Mouse (Mus musculus): ENCODE data around the gene Nqo1. TPM values are rescaled to one million over a fixed set of nuclear protein-coding genes. Genes with fewer than 3 reads are reported as not detected.

Gene Nqo1
- polyA plus RNA-seq (2016; fragmentation: Nextera tagmentation; extraction: Ambion mirVana): 4.8 and 5.6 TPM in 2 replicates

GRCm38 (mm10) chr8:107403038-107403781 is at the start of gene Nqo1:
Gene Nqo1 (minus strand): TSS chr8:107403206.
- Histone ChIP-seq H3K36me3 (peaks cover 6% of the 10 kb centered on the region; the same call in 1 of the 2 replicates), H3K27me3 (replicated peaks) (no peaks in the 10 kb centered on the region), H3K4me1 (replicated peaks) (peaks cover 5% of the 10 kb centered on the region; the same call in 1 of the 2 replicates), H3K4me2 (peak within 1 kb of the TSS; percentile 68), H3K4me3 (peak within 1 kb of the TSS; percentile 41), H3K9ac (no peak within 1 kb of the TSS), H3K27ac (ENCODE audit: poor library complexity, severe bottlenecking) (peak within 1 kb of the TSS; percentile 49; the same call in 1 of the 2 replicates), H3K9me3 (replicated peaks) (no peaks in the 10 kb centered on the region)
- ATAC-seq (ENCODE audit: insufficient number of reproducible peaks, low FRiP score): peak; percentile 96
- WGBS: 13% methylated on average over 22 of the region's 22 CpGs

- H3K36me3 ChIP-seq: peaks cover 10% of the 10 kb centered on the region
- 82% methylated on average over 13 of the region's 13 CpGs for WGBS
- ATAC-seq (ENCODE audit: insufficient number of reproducible peaks, low FRiP score): no peak
Observed at GRCm38 (mm10) chr8:107451414-107452066, 48.5 kb upstream of the Nqo1 start.

GRCm38 (mm10) chr8:107449655-107450054 is 46.6 kb upstream of the Nqo1 start:
- Histone ChIP-seq H3K4me1 (replicated peaks) (peaks cover 11% of the 10 kb centered on the region), H3K9ac (no peak overlapping the region), H3K27me3 (replicated peaks) (no peaks in the 10 kb centered on the region), H3K27ac (ENCODE audit: poor library complexity, severe bottlenecking) (no peak overlapping the region), H3K9me3 (replicated peaks) (no peaks in the 10 kb centered on the region), H3K36me3 (peaks cover 10% of the 10 kb centered on the region), H3K4me2 (no peak overlapping the region), H3K4me3 (no peak overlapping the region)
- no peak for ATAC-seq (ENCODE audit: insufficient number of reproducible peaks, low FRiP score)
- WGBS: 77% methylated on average over 6 of the region's 6 CpGs

More at GRCm38 (mm10) chr8:107451414-107452066, 48.5 kb upstream of the Nqo1 start:
- Histone ChIP-seq H3K4me3 (no peak overlapping the region), H3K4me1 (replicated peaks) (peaks cover 11% of the 10 kb centered on the region), H3K27me3 (replicated peaks) (no peaks in the 10 kb centered on the region), H3K27ac (ENCODE audit: poor library complexity, severe bottlenecking) (no peak overlapping the region), H3K9me3 (replicated peaks) (no peaks in the 10 kb centered on the region), H3K9ac (no peak overlapping the region), H3K4me2 (no peak overlapping the region)

GRCm38 (mm10) chr8:107449130-107449529 is 46.1 kb upstream of the Nqo1 start:
- Histone ChIP-seq H3K9ac (no peak overlapping the region), H3K36me3 (peaks cover 10% of the 10 kb centered on the region), H3K4me3 (no peak overlapping the region), H3K4me2 (no peak overlapping the region), H3K4me1 (replicated peaks) (peaks cover 11% of the 10 kb centered on the region), H3K27ac (ENCODE audit: poor library complexity, severe bottlenecking) (no peak overlapping the region), H3K9me3 (replicated peaks) (no peaks in the 10 kb centered on the region), H3K27me3 (replicated peaks) (no peaks in the 10 kb centered on the region)
- no peak for ATAC-seq (ENCODE audit: insufficient number of reproducible peaks, low FRiP score)
- WGBS: 59% methylated on average over 8 of the region's 8 CpGs

GRCm38 (mm10) chr8:107448382-107448889 is 45.4 kb upstream of the Nqo1 start:
- Histone ChIP-seq H3K4me2 (no peak overlapping the region), H3K9ac (no peak overlapping the region), H3K27me3 (replicated peaks) (no peaks in the 10 kb centered on the region), H3K9me3 (replicated peaks) (no peaks in the 10 kb centered on the region), H3K27ac (ENCODE audit: poor library complexity, severe bottlenecking) (no peak overlapping the region), H3K36me3 (peaks cover 4% of the 10 kb centered on the region), H3K4me1 (replicated peaks) (peaks cover 11% of the 10 kb centered on the region), H3K4me3 (no peak overlapping the region)
- no peak for ATAC-seq (ENCODE audit: insufficient number of reproducible peaks, low FRiP score)
- 82% methylated on average over 4 of the region's 4 CpGs for WGBS

GRCm38 (mm10) chr8:107447713-107448112 is 44.7 kb upstream of the Nqo1 start:
- H3K27me3 ChIP-seq (replicated peaks): no peaks in the 10 kb centered on the region
- no peaks in the 10 kb centered on the region for H3K9me3 ChIP-seq (replicated peaks)
- no peak overlapping the region for H3K9ac ChIP-seq
- H3K4me3 ChIP-seq: no peak overlapping the region
- H3K27ac ChIP-seq (ENCODE audit: poor library complexity, severe bottlenecking): no peak overlapping the region
- H3K36me3 ChIP-seq: no peaks in the 10 kb centered on the region
- ATAC-seq (ENCODE audit: insufficient number of reproducible peaks, low FRiP score): no peak
- H3K4me1 ChIP-seq (replicated peaks): peaks cover 11% of the 10 kb centered on the region
- H3K4me2 ChIP-seq: no peak overlapping the region

- H3K4me2 ChIP-seq: no peak overlapping the region
- H3K27me3 ChIP-seq (replicated peaks): no peaks in the 10 kb centered on the region
- peaks cover 11% of the 10 kb centered on the region for H3K4me1 ChIP-seq (replicated peaks)
- H3K9me3 ChIP-seq (replicated peaks): no peaks in the 10 kb centered on the region
- 74% methylated on average over 3 of the region's 3 CpGs for WGBS
- no peak overlapping the region for H3K9ac ChIP-seq
- H3K36me3 ChIP-seq: no peaks in the 10 kb centered on the region
- no peak overlapping the region for H3K4me3 ChIP-seq
- H3K27ac ChIP-seq (ENCODE audit: poor library complexity, severe bottlenecking): 0 out of 2 replicates have a peak overlapping the region, but pooled peaks have one; percentile 14
- no peak for ATAC-seq (ENCODE audit: insufficient number of reproducible peaks, low FRiP score)
Observed at GRCm38 (mm10) chr8:107444626-107445025, 41.6 kb upstream of the Nqo1 start.

GRCm38 (mm10) chr8:107439880-107440625 is 37.0 kb upstream of the Nqo1 start:
- WGBS: 91% methylated on average over 3 of the region's 3 CpGs

GRCm38 (mm10) chr8:107437711-107438110 is 34.7 kb upstream of the Nqo1 start:
- ATAC-seq (ENCODE audit: insufficient number of reproducible peaks, low FRiP score): no peak
- H3K27ac ChIP-seq (ENCODE audit: poor library complexity, severe bottlenecking): no peak overlapping the region
- H3K4me3 ChIP-seq: no peak overlapping the region
- H3K27me3 ChIP-seq (replicated peaks): no peaks in the 10 kb centered on the region
- no peaks in the 10 kb centered on the region for H3K9me3 ChIP-seq (replicated peaks)
- WGBS: 66% methylated on average over 2 of the region's 2 CpGs
- H3K9ac ChIP-seq: no peak overlapping the region
- H3K4me1 ChIP-seq (replicated peaks): peaks cover 11% of the 10 kb centered on the region
- H3K36me3 ChIP-seq: no peaks in the 10 kb centered on the region
- peak overlapping the region; percentile 73; the same call in 1 of the 2 replicates for H3K4me2 ChIP-seq

More at GRCm38 (mm10) chr8:107439880-107440625, 37.0 kb upstream of the Nqo1 start:
- Histone ChIP-seq H3K4me3 (no peak overlapping the region), H3K9ac (no peak overlapping the region), H3K9me3 (replicated peaks) (no peaks in the 10 kb centered on the region), H3K27ac (ENCODE audit: poor library complexity, severe bottlenecking) (no peak overlapping the region), H3K4me2 (no peak overlapping the region), H3K27me3 (replicated peaks) (no peaks in the 10 kb centered on the region), H3K4me1 (replicated peaks) (peaks cover 11% of the 10 kb centered on the region), H3K36me3 (no peaks in the 10 kb centered on the region)
- no peak for ATAC-seq (ENCODE audit: insufficient number of reproducible peaks, low FRiP score)

GRCm38 (mm10) chr8:107436841-107437421 is 33.9 kb upstream of the Nqo1 start:
- peak overlapping the region; percentile 92 for H3K9ac ChIP-seq
- no peaks in the 10 kb centered on the region for H3K36me3 ChIP-seq
- H3K4me1 ChIP-seq (replicated peaks): peaks cover 11% of the 10 kb centered on the region
- H3K9me3 ChIP-seq (replicated peaks): no peaks in the 10 kb centered on the region
- peak overlapping the region; percentile 73 for H3K4me2 ChIP-seq
- peak overlapping the region; percentile 87 for H3K27ac ChIP-seq (ENCODE audit: poor library complexity, severe bottlenecking)
- peak overlapping the region; percentile 89 for H3K4me3 ChIP-seq
- WGBS: 8% methylated on average over 16 of the region's 16 CpGs
- peak; percentile 81 for ATAC-seq (ENCODE audit: insufficient number of reproducible peaks, low FRiP score)
- H3K27me3 ChIP-seq (replicated peaks): no peaks in the 10 kb centered on the region

Measured in heart, embryonic 12.5 days (tissue).